Mouse (Mus musculus) heart, postnatal 0 days (tissue): ENCODE measurements around the gene Farp1. TPM values are rescaled to one million over a fixed set of nuclear protein-coding genes. Genes with fewer than 3 reads are reported as not detected.

Source experiments
- ATAC-seq: fragments of 200-750 bp; cut with Nextera tagmentation; 2 replicates; pipeline ENCODE4 v1.8.0; 2017; ENCODE audit warnings: low read depth, moderate number of reproducible peaks, moderate library complexity; ENCODE audit not compliant: insufficient read depth
- DNase-seq: peaks from one replicate; pipeline ENCODE4 v3.0.0-alpha.2; 2016; ENCODE audit warnings: low spot score
- H3K27ac ChIP-seq: fragments of 300-500 bp; sonication (generic); 2 replicates; pipeline ENCODE4 v1.5.1; 2014; ENCODE audit warnings: low read depth, mild to moderate bottlenecking
- H3K27me3 ChIP-seq: fragments of 300-500 bp; sonication (generic); 2 replicates; pipeline ENCODE4 v1.6.1; 2014; ENCODE audit warnings: low read length, mixed read lengths; ENCODE audit not compliant: control insufficient read depth, insufficient read depth
- H3K36me3 ChIP-seq: fragments of 300-500 bp; sonication (generic); replicated peaks from 2 replicates; pipeline ENCODE4 v1.6.1; 2014; ENCODE audit warnings: low read length, mixed read lengths; ENCODE audit not compliant: control insufficient read depth, insufficient read depth
- H3K4me1 ChIP-seq: fragments of 300-500 bp; sonication (generic); 2 replicates; pipeline ENCODE4 v1.6.1; 2014; ENCODE audit warnings: antibody characterized with exemption; ENCODE audit not compliant: control insufficient read depth, insufficient read depth
- H3K4me2 ChIP-seq: fragments of 300-500 bp; sonication (generic); 2 replicates; pipeline ENCODE4 v1.6.1; 2014; ENCODE audit warnings: low read depth, mild to moderate bottlenecking, low read length, moderate library complexity
- H3K4me3 ChIP-seq: fragments of 300-500 bp; sonication (generic); 2 replicates; pipeline ENCODE4 v1.5.1; 2014; ENCODE audit warnings: low read depth, low read length
- H3K9ac ChIP-seq: fragments of 300-500 bp; sonication (generic); replicated peaks from 2 replicates; pipeline ENCODE4 v1.6.1; 2014; ENCODE audit warnings: low read depth, low read length, mixed read lengths
- H3K9me3 ChIP-seq: fragments of 300-500 bp; sonication (generic); replicated peaks from 2 replicates; pipeline ENCODE4 v1.6.1; 2016; ENCODE audit warnings: low read length; ENCODE audit not compliant: control insufficient read depth
- CTCF ChIP-seq: IDR thresholded peaks from 2 replicates; pipeline ENCODE4 v1.5.1; 2016; ENCODE audit warnings: antibody characterized with exemption, control low read depth, low read depth
- EP300 ChIP-seq: IDR thresholded peaks from 2 replicates; pipeline ENCODE4 v1.6.1; 2016; ENCODE audit warnings: antibody characterized with exemption, low read depth
- WGBS: fragments of 180-500 bp; shearing (Covaris S2); extraction: QIAGEN DNeasy Blood & Tissue Kit; methylation state at CpG from one replicate; pipeline ENCODE4 v1.1.7; 2014; 5-methylcytosine and 5-hydroxymethylcytosine counted together
- polyA plus RNA-seq: library from polyadenylated mRNA; unstranded; fragments of >200 nt; fragmentation: Nextera tagmentation; extraction: Ambion mirVana; gene quantifications from 2 replicates; pipeline ENCODE4 v1.2.1, GENCODE M21; 2015
- total RNA-seq: library from RNA; depleted of rRNA; stranded (reverse); fragments of >200 nt; gene quantifications from 2 replicates; pipeline ENCODE4 v1.2.3, GENCODE M21; 2014; ENCODE audit warnings: low replicate concordance; rRNA removed

Gene Farp1
- total and polyA plus RNA-seq, 2 experiments from 2014 or later = 5.4 to 14.9 TPM

DNA sequence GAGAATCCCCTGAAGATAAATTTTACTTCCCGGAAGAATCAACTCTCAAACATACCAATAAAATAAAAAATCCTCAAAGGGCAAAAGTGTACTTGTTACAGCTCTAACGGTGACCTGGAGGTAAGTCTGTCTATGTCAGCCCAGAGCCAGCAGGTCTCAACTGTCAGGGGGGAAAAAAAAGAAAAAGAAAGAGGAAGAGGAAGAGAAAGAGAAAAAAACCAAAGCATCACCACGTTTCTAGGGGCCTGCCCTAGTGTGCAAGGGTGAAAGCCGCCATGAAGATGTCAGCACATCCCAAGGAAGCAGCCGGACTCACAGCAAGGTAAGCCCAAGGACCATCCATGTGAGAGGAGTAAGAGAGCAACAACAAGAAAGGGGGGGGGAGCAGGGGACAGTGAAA is 293.9 kb downstream of the Farp1 start:
- Histone ChIP-seq H3K27me3 (no peaks in the 10 kb centered on the region), H3K36me3 (no peaks in the 10 kb centered on the region), H3K27ac (no peak overlapping the region), H3K9ac (no peak overlapping the region), H3K4me1 (peaks cover 40% of the 10 kb centered on the region), H3K4me3 (no peak overlapping the region), H3K4me2 (no peak overlapping the region), H3K9me3 (no peaks in the 10 kb centered on the region)
- no peak for DNase-seq
- WGBS = 71% methylated on average over 5 of the region's 5 CpGs
- no peak for ATAC-seq
- no peak for TF ChIP-seq EP300
- TF ChIP-seq CTCF = no peak

GRCm38 (mm10) chr14:121329401-121330089 is 294.5 kb downstream of the Farp1 start:
- H3K27ac ChIP-seq = no peak overlapping the region
- no peak for TF ChIP-seq EP300
- no peak for TF ChIP-seq CTCF

DNA sequence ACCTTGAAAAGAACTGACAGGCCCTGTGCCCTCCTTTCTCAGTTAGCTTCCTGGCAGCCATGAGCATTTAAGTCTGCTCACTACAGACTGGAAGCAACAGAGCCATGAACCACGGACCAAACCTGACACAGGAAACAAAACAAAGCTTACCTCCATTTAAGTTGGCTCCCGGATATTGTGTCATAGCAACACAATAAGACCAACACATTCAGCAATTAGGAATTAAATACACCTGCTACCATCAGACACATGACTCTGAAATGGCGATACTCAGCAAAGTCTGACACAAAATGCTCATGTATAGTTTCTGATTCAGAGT is 295.0 kb downstream of the Farp1 start:
- TF ChIP-seq CTCF (no peak), EP300 (no peak)
- Histone ChIP-seq H3K4me2 (no peak overlapping the region), H3K36me3 (peaks cover 8% of the 10 kb centered on the region), H3K27me3 (no peaks in the 10 kb centered on the region), H3K9me3 (no peaks in the 10 kb centered on the region), H3K9ac (no peak overlapping the region), H3K4me3 (no peak overlapping the region), H3K4me1 (peaks cover 33% of the 10 kb centered on the region), H3K27ac (no peak overlapping the region)
- 62% methylated on average over 3 of the region's 3 CpGs for WGBS
- ATAC-seq (no peak), DNase-seq (no peak)

More at GRCm38 (mm10) chr14:121329401-121330089, 294.5 kb downstream of the Farp1 start:
- no peak overlapping the region for H3K4me3 ChIP-seq
- 72% methylated on average over 5 of the region's 5 CpGs for WGBS
- H3K4me2 ChIP-seq = no peak overlapping the region
- H3K27me3 ChIP-seq = no peaks in the 10 kb centered on the region
- H3K4me1 ChIP-seq = peaks cover 38% of the 10 kb centered on the region
- ATAC-seq = no peak
- H3K9ac ChIP-seq = no peak overlapping the region
- H3K9me3 ChIP-seq = no peaks in the 10 kb centered on the region
- DNase-seq = no peak
- peaks cover 3% of the 10 kb centered on the region for H3K36me3 ChIP-seq

Other genes starting within 250 kb of the Farp1 start
- 62.1 and 95.6 TPM in 2 replicates for gene Ipo5, start 124.0 kb upstream of the Farp1 start, total RNA-seq
- gene Ipo5, start 124.0 kb upstream of the Farp1 start, polyA plus RNA-seq = 36.2 and 40.6 TPM in 2 replicates